Mouse (Mus musculus): Measurements from ENCODE around the gene Cwf19l1.

DNA sequence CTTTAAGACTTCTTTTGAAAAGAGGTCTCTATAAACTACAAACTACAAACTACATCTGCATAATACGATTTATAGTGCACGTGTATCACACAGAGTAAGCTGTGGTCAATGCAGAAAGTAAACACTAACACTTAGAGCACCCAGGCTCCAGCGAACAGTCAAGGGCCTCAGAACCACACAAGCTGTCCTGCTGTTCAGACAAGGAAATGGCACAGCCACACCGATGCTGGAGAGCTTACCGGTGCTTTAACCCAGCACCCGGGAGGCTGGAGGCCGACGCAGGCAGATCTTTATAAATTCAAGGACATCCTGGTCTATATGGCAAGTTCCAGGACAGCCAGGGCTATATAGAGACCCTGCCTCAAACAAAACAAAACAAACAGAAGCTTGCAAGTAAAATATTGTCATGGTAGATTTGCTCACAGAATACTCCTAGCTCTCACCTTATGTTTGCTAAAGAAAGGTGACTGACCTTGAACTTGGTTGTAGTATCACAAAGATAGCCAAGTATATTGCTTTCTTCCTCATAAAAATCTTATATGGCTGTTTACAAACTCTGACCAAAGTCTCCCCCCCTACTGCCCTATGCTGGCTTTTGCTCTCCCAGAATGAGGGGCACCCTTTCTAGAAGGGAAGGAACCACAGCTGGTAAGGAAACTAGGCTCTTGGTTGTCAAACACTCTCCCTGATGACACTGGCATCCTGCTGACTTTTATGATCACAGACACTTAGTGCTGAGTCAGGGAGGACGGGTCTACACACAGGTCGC is 7.8 kb downstream of the Cwf19l1 start:
- TF ChIP-seq EP300 (IDR thresholded peaks at IDR 0.05; ENCODE audit: low read depth), result no peak
- no peak for TF ChIP-seq CTCF (IDR thresholded peaks at IDR 0.05; ENCODE audit: low read depth)
